ENCODE assay signal across 20 mouse cellular contexts in genomic region chr9:118108527-118109011, GRCm38 (mm10). TPM values are rescaled to one million over a fixed set of nuclear protein-coding genes. Genes with fewer than 3 reads are reported as not detected.
DNase-seq lines count a peak whose midpoint lies in the region; ATAC-seq lines count a peak whose summit lies in the region.
"Had no signal": no experiment of that assay in that cellular context is flagged by ENCODE, and none has a peak within 500 bp of the region (broad histone marks: within the 10 kb centered on the region; RNA-seq: fewer than 3 reads in every experiment).

No protein-coding gene starts in this region.

- ATAC-seq in limb, embryonic 11.5 days (ENCODE audit: insufficient number of reproducible peaks, low FRiP score, low TSS enrichment, low read depth) = no peak
- ATAC-seq in midbrain, embryonic 14.5 days (ENCODE audit: low FRiP score, low TSS enrichment) = no peak
- ATAC-seq in intestine, embryonic 15.5 days = no peak
- ATAC-seq: activated CD4-positive, CD25-positive, alpha-beta regulatory T cell, adult 4 months had no signal

- H3K36me3 ChIP-seq in limb, embryonic 11.5 days (ENCODE audit: control insufficient read depth, insufficient read depth, low read length) = no peaks in the 10 kb centered on the region
- 0 out of 2 replicates have a peak, but pooled peaks cover 2% of the 10 kb centered on the region for H3K36me3 ChIP-seq in limb, embryonic 10.5 days
- no peaks in the 10 kb centered on the region for H3K36me3 ChIP-seq in midbrain, embryonic 14.5 days (ENCODE audit: control insufficient read depth, insufficient read depth, low read length)
- H3K36me3 ChIP-seq in intestine, embryonic 15.5 days = no peaks in the 10 kb centered on the region
- H3K36me3 ChIP-seq: heart, embryonic 10.5 days; hindbrain, embryonic 15.5 days; limb, embryonic 15.5 days had no signal

- no peak overlapping the region for H3K4me2 ChIP-seq in limb, embryonic 11.5 days (ENCODE audit: low read depth, severe bottlenecking)
- no peak overlapping the region for H3K4me2 ChIP-seq in midbrain, embryonic 14.5 days (ENCODE audit: low read length)
- no peak overlapping the region for H3K4me2 ChIP-seq in intestine, embryonic 15.5 days (replicated peaks)
- H3K4me2 ChIP-seq: hindbrain, embryonic 15.5 days; limb, embryonic 15.5 days had no signal

- no peak overlapping the region for H3K4me3 ChIP-seq in limb, embryonic 11.5 days (ENCODE audit: low read depth, low read length)
- H3K4me3 ChIP-seq in limb, embryonic 10.5 days = no peak overlapping the region
- H3K4me3 ChIP-seq in midbrain, embryonic 14.5 days (replicated peaks; ENCODE audit: low read depth, low read length) = no peak overlapping the region
- no peak overlapping the region for H3K4me3 ChIP-seq in intestine, embryonic 15.5 days (replicated peaks)
- H3K4me3 ChIP-seq: erythroblast, embryonic 14.5 days; heart, embryonic 10.5 days; hindbrain, embryonic 15.5 days; limb, embryonic 15.5 days had no signal

- H3K27ac ChIP-seq in limb, embryonic 11.5 days (replicated peaks; ENCODE audit: low read depth, low read length) = no peak overlapping the region
- no peak overlapping the region for H3K27ac ChIP-seq in limb, embryonic 10.5 days
- no peak overlapping the region for H3K27ac ChIP-seq in midbrain, embryonic 14.5 days (replicated peaks; ENCODE audit: low read depth, low read length)
- H3K27ac ChIP-seq in intestine, embryonic 15.5 days = no peak overlapping the region
- H3K27ac ChIP-seq: heart, embryonic 10.5 days; hindbrain, embryonic 15.5 days; limb, embryonic 15.5 days had no signal

- 50% methylated on average over 4 of the region's 4 CpGs for WGBS in limb, embryonic 11.5 days
- 61% methylated on average over 4 of the region's 4 CpGs for WGBS in limb, embryonic 10.5 days
- 37% methylated on average over 4 of the region's 4 CpGs for WGBS in midbrain, embryonic 14.5 days
- 68% methylated on average over 4 of the region's 4 CpGs for WGBS in intestine, embryonic 15.5 days

- peak; percentile 13 for DNase-seq in embryo, embryonic 10.5 days (ENCODE audit: low spot score)
- DNase-seq in embryo, embryonic 10 days (ENCODE audit: low spot score) = no peak
- DNase-seq in limb, embryonic 11.5 days (ENCODE audit: low spot score) = peak; percentile 9
- DNase-seq in limb, embryonic 10.5 days (ENCODE audit: low spot score) = no peak
- peak; percentile 30 for DNase-seq in MN1 (ENCODE audit: low spot score)
- peak; percentile 28 for DNase-seq in midbrain, embryonic 14.5 days
- no peak for DNase-seq in adrenal gland, postnatal 14 days
- DNase-seq: cerebellum, postnatal 36 days; heart, postnatal 10 days; kidney, adult 18-20 months; kidney, postnatal 10 days; lung, adult 18-20 months; right cerebral cortex, postnatal 25 days; thymus, postnatal 25 days had no signal

- no peaks in the 10 kb centered on the region for H3K4me1 ChIP-seq in limb, embryonic 11.5 days (ENCODE audit: control insufficient read depth, insufficient read depth, low read length)
- no peaks in the 10 kb centered on the region for H3K4me1 ChIP-seq in limb, embryonic 10.5 days
- 0 out of 2 replicates have a peak, but pooled peaks cover 7% of the 10 kb centered on the region for H3K4me1 ChIP-seq in midbrain, embryonic 14.5 days (ENCODE audit: control insufficient read depth, insufficient read depth, low read length)
- no peaks in the 10 kb centered on the region for H3K4me1 ChIP-seq in intestine, embryonic 15.5 days (replicated peaks)
- H3K4me1 ChIP-seq: heart, embryonic 10.5 days; limb, embryonic 15.5 days had no signal

- H3K27me3 ChIP-seq in limb, embryonic 11.5 days (ENCODE audit: control insufficient read depth, insufficient read depth, low read length) = no peaks in the 10 kb centered on the region
- H3K27me3 ChIP-seq in limb, embryonic 10.5 days (ENCODE audit: low read depth, poor library complexity, severe bottlenecking) = no peaks in the 10 kb centered on the region
- H3K27me3 ChIP-seq in midbrain, embryonic 14.5 days (ENCODE audit: control insufficient read depth, insufficient read depth, low read length) = no peaks in the 10 kb centered on the region
- H3K27me3 ChIP-seq in intestine, embryonic 15.5 days (replicated peaks) = no peaks in the 10 kb centered on the region
- H3K27me3 ChIP-seq: hindbrain, embryonic 15.5 days; limb, embryonic 15.5 days had no signal

- no peaks in the 10 kb centered on the region for H3K9me3 ChIP-seq in limb, embryonic 11.5 days (ENCODE audit: control insufficient read depth, low read length)
- no peaks in the 10 kb centered on the region for H3K9me3 ChIP-seq in limb, embryonic 10.5 days (replicated peaks)
- no peaks in the 10 kb centered on the region for H3K9me3 ChIP-seq in midbrain, embryonic 14.5 days (ENCODE audit: control insufficient read depth, low read length)
- H3K9me3 ChIP-seq in intestine, embryonic 15.5 days = no peaks in the 10 kb centered on the region
- H3K9me3 ChIP-seq: heart, embryonic 10.5 days; hindbrain, embryonic 15.5 days; limb, embryonic 15.5 days had no signal

- H3K9ac ChIP-seq in limb, embryonic 11.5 days (ENCODE audit: low read length) = no peak overlapping the region
- no peak overlapping the region for H3K9ac ChIP-seq in midbrain, embryonic 14.5 days (replicated peaks; ENCODE audit: low read length)
- H3K9ac ChIP-seq in intestine, embryonic 15.5 days = no peak overlapping the region
- H3K9ac ChIP-seq: hindbrain, embryonic 15.5 days; limb, embryonic 15.5 days had no signal

RNA-seq across cellular contexts. Expression of gene Cmc1, which starts 41.4 kb away (rescaled TPM):
- 40.5 and 40.6 TPM in 2 replicates for polyA plus RNA-seq in limb, embryonic 11.5 days (2014; fragmentation: Nextera tagmentation; extraction: Ambion mirVana)
- 32.1 and 36.0 TPM in 2 replicates for polyA plus RNA-seq in limb, embryonic 10.5 days (2016; fragmentation: Nextera tagmentation; extraction: Ambion mirVana)
- 43.8 and 45.0 TPM in 2 replicates for polyA plus RNA-seq in midbrain, embryonic 14.5 days (2014; fragmentation: Nextera tagmentation; extraction: Ambion mirVana)
- 45.6 and 47.3 TPM in 2 replicates for total RNA-seq in adrenal gland, postnatal 14 days (2021)
- 55.5 and 68.7 TPM in 2 replicates for polyA plus RNA-seq in intestine, embryonic 15.5 days (2015; fragmentation: Nextera tagmentation; extraction: Ambion mirVana)

Comparison
In these comparisons a context has a peak if more than half of its experiments do, and no peak if none do; other contexts are left out.
1. DNase-seq: peak in embryo, embryonic 10.5 days (single experiment), limb, embryonic 11.5 days (single experiment), MN1 (single experiment) and midbrain, embryonic 14.5 days (single experiment); none in embryo, embryonic 10 days (single experiment), limb, embryonic 10.5 days (single experiment) and adrenal gland, postnatal 14 days (single experiment).